Mouse (Mus musculus) cerebellum, adult 2 months (tissue): ENCODE data around the gene Med15.

ENCODE experiments used
- CTCF ChIP-seq: fragments of 200-500 bp; IDR thresholded peaks from 2 replicates; pipeline ENCODE4 v1.5.1; 2011; ENCODE audit warnings: low read depth, mild to moderate bottlenecking, control low read depth, low read length, moderate library complexity, borderline replicate concordance; ENCODE audit not compliant: insufficient read depth
- POLR2A ChIP-seq: fragments of 200-500 bp; IDR thresholded peaks from 2 replicates; pipeline ENCODE4 v1.6.1; 2011; ENCODE audit warnings: low read length, control low read depth, borderline replicate concordance; ENCODE audit not compliant: insufficient read depth

GRCm38 (mm10) chr16:17729974-17730373 lies 2.7 kb downstream of the Med15 start:
- TF ChIP-seq CTCF = no peak
- TF ChIP-seq POLR2A = no peak
